Mouse (Mus musculus): ENCODE data around the gene Gemin7. TPM values are rescaled to one million over a fixed set of nuclear protein-coding genes. Genes with fewer than 3 reads are reported as not detected.
"Not testable (repeated sequence)": the region's sequence is repeated elsewhere in the genome, so short reads cannot be mapped to it uniquely, and the experiment has no call there.

The Gemin7 gene
- polyA plus RNA-seq, 1 experiment from 2014 or later = 71.1 TPM

DNA sequence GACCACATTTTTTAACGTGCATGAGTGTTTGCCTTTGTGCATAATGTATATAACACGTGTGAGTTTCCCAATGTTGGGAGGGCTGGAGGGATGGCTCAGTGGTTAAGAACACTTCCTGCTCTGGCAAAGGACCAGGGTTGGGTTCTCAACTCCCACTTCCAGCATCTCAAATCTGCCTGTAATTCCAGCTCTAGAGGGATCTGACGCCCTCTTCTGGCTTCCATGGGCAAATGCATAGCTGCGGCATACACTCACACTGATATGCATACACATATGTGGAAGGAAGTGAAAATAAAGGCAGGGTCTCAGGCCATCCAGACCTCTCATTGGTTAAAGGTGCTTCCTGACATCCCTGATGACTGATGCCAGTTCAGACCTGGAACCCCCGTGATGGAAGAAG is 29.9 kb upstream of the Gemin7 start:
- peaks cover 12% of the 10 kb centered on the region for H3K4me1 ChIP-seq (ENCODE audit: control insufficient read depth, low read depth, low read length)
- H3K9me3 ChIP-seq (replicated peaks; ENCODE audit: control insufficient read depth, low read length) = no peaks in the 10 kb centered on the region
- H3K4me3 ChIP-seq (ENCODE audit: low read depth, low read length) = no peak overlapping the region
- no peaks in the 10 kb centered on the region for H3K27me3 ChIP-seq (ENCODE audit: control insufficient read depth, insufficient read depth, low read depth, low read length)
- no peak overlapping the region for H3K9ac ChIP-seq (ENCODE audit: low read depth, low read length)
- no peaks in the 10 kb centered on the region for H3K36me3 ChIP-seq (ENCODE audit: control insufficient read depth, insufficient read depth)
- no peak overlapping the region for H3K4me2 ChIP-seq (ENCODE audit: low read depth, low read length)
- H3K27ac ChIP-seq (ENCODE audit: low read length) = no peak overlapping the region
- no peak for ATAC-seq (ENCODE audit: low read depth)
- WGBS (ENCODE audit: insufficient replicate concordance) = 77% methylated on average over 5 of the region's 5 CpGs

DNA sequence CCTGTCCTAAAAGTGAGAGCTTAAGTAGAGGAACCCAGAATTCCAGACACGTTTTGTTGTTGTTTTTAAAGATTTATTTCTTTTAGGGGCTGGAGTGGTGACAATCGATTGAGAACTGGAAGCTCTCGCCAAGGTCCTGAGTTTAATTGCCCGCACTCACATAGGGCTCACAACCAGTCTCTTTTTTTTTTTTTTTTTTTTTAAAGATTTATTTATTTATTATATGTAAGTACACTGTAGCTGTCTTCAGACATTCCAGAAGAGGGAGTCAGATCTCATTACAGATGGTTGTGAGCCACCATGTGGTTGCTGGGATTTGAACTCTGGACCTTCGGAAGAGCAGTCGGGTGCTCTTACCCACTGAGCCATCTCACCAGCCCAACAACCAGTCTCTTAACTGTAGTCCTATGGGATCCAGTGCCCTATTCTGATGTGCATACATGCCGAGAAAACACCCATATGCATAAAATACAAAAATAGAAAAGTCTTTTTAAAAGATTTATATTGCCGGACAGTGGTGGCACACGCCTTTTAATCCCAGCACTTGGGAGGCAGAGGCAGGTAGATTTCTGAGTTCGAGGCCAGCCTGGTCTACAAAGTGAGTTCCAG is 27.3 kb upstream of the Gemin7 start:
- not testable (repeated sequence) for H3K27ac ChIP-seq (ENCODE audit: low read length); H3K27me3 ChIP-seq (ENCODE audit: control insufficient read depth, insufficient read depth, low read depth, low read length); ATAC-seq (ENCODE audit: low read depth); H3K9me3 ChIP-seq (replicated peaks; ENCODE audit: control insufficient read depth, low read length); H3K36me3 ChIP-seq (ENCODE audit: control insufficient read depth, insufficient read depth); H3K9ac ChIP-seq (ENCODE audit: low read depth, low read length)
- Histone ChIP-seq H3K4me3 (ENCODE audit: low read depth, low read length) (peak overlapping the region; percentile 84), H3K4me2 (ENCODE audit: low read depth, low read length) (peak overlapping the region; percentile 80), H3K4me1 (ENCODE audit: control insufficient read depth, low read depth, low read length) (peaks cover 15% of the 10 kb centered on the region)
- 53% methylated on average over 10 of the region's 10 CpGs for WGBS (ENCODE audit: insufficient replicate concordance)

DNA sequence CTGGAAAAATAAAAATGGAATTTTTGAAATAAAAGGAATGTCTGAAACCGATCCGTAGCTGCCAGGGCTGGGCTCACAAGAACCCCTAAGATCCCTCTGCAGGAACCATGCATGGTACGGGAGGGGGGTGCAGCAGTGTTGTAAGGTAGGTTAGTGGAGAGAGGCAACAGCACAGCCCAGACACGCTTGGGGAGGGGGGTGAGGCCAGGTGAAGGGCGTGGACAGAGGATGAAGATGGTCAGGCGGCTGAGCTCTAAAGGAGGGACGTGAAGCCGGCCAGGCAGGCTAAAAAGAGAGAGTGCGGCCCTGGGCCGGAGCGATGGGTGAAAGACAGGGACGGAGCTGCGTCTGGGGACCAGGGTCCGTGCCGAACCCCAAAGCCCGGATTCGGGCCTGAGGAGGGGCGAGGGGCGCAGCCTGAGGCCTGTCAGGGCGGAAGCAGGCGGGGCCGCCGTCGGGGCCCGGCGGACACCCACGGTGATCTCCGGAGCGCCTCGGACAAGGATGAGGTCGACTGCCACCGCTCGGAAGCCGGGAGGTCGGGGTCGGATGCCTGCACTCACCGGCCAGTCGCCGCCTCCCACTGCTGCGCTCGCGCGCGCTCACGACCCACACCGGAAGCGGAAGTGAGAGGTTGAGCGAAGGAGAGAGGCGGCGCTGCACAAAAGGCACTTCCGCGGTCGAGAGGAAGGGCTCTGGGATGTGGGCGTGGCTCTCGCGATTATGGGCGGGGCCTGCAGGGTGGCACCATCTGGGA is 26.6 kb upstream of the Gemin7 start, which contains the start of gene Clasrp:
Gene Clasrp (minus strand): TSS at position 638 of the 757 bp plus-strand sequence.
- WGBS (ENCODE audit: insufficient replicate concordance) = 1% methylated on average over 51 of the region's 57 CpGs
- no peaks in the 10 kb centered on the region for H3K9me3 ChIP-seq (replicated peaks; ENCODE audit: control insufficient read depth, low read length)
- peak within 1 kb of the TSS; percentile 60 for H3K27ac ChIP-seq (ENCODE audit: low read length)
- H3K9ac ChIP-seq (ENCODE audit: low read depth, low read length) = peak within 1 kb of the TSS; percentile 90
- H3K27me3 ChIP-seq (ENCODE audit: control insufficient read depth, insufficient read depth, low read depth, low read length) = no peaks in the 10 kb centered on the region
- H3K4me1 ChIP-seq (ENCODE audit: control insufficient read depth, low read depth, low read length) = peaks cover 15% of the 10 kb centered on the region
- no peaks in the 10 kb centered on the region for H3K36me3 ChIP-seq (ENCODE audit: control insufficient read depth, insufficient read depth)
- peak within 1 kb of the TSS; percentile 84 for H3K4me3 ChIP-seq (ENCODE audit: low read depth, low read length)
- H3K4me2 ChIP-seq (ENCODE audit: low read depth, low read length) = peak within 1 kb of the TSS; percentile 80
- peak; percentile 93 for ATAC-seq (ENCODE audit: low read depth)

DNA sequence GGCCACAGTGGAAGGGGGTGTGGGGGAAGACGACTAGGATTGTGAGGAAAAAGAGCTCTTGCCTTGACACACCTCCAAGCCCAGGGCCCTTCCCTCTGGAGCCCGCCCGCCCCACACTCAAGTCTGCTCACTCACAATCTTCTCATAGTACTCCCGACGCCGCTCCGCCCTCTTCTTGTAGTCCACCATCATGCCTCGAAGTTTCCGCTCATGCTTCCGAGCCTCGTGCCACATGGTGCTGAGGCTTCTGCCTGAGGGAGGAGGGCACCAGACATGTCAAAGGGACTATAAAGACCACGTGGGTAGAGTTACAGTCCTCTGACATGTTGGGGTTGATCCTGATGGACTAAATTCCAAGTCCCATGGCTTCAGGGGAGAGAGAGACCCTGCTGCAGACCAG is 25.7 kb upstream of the Gemin7 start:
- no peaks in the 10 kb centered on the region for H3K36me3 ChIP-seq (ENCODE audit: control insufficient read depth, insufficient read depth)
- no peak overlapping the region for H3K27ac ChIP-seq (ENCODE audit: low read length)
- no peak overlapping the region; the same call in 1 of the 2 replicates for H3K4me3 ChIP-seq (ENCODE audit: low read depth, low read length)
- no peak overlapping the region for H3K9ac ChIP-seq (ENCODE audit: low read depth, low read length)
- H3K4me2 ChIP-seq (ENCODE audit: low read depth, low read length) = peak overlapping the region; percentile 80
- H3K9me3 ChIP-seq (replicated peaks; ENCODE audit: control insufficient read depth, low read length) = no peaks in the 10 kb centered on the region
- 74% methylated on average over 12 of the region's 12 CpGs for WGBS (ENCODE audit: insufficient replicate concordance)
- no peak for ATAC-seq (ENCODE audit: low read depth)
- no peaks in the 10 kb centered on the region for H3K27me3 ChIP-seq (ENCODE audit: control insufficient read depth, insufficient read depth, low read depth, low read length)
- peaks cover 15% of the 10 kb centered on the region for H3K4me1 ChIP-seq (ENCODE audit: control insufficient read depth, low read depth, low read length)

DNA sequence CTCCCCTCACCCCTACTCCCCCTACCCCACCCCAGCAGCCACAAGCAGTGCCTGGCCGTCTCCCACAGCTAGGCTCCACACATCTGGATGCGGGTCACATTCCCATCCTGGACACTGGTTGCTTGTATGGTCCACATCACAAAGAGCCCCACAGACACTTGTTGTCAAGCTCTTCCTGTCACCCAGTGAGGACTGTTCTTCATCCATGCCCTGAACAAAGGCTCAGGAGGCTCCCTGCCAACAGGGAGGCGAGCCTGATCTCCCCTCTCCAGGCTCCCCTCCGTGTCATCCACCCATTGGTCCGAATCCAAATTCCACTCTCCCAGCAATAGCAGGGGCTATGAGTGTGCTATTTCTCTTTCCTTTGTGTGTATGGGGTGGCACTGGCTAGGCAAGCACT is 23.2 kb upstream of the Gemin7 start:
- no peaks in the 10 kb centered on the region for H3K9me3 ChIP-seq (replicated peaks; ENCODE audit: control insufficient read depth, low read length)
- no peak overlapping the region for H3K27ac ChIP-seq (ENCODE audit: low read length)
- no peak for ATAC-seq (ENCODE audit: low read depth)
- peaks cover 15% of the 10 kb centered on the region for H3K4me1 ChIP-seq (ENCODE audit: control insufficient read depth, low read depth, low read length)
- WGBS (ENCODE audit: insufficient replicate concordance) = 65% methylated on average over 5 of the region's 5 CpGs
- no peak overlapping the region for H3K4me3 ChIP-seq (ENCODE audit: low read depth, low read length)
- H3K36me3 ChIP-seq (ENCODE audit: control insufficient read depth, insufficient read depth) = no peaks in the 10 kb centered on the region
- no peaks in the 10 kb centered on the region for H3K27me3 ChIP-seq (ENCODE audit: control insufficient read depth, insufficient read depth, low read depth, low read length)
- H3K4me2 ChIP-seq (ENCODE audit: low read depth, low read length) = no peak overlapping the region
- H3K9ac ChIP-seq (ENCODE audit: low read depth, low read length) = no peak overlapping the region

DNA sequence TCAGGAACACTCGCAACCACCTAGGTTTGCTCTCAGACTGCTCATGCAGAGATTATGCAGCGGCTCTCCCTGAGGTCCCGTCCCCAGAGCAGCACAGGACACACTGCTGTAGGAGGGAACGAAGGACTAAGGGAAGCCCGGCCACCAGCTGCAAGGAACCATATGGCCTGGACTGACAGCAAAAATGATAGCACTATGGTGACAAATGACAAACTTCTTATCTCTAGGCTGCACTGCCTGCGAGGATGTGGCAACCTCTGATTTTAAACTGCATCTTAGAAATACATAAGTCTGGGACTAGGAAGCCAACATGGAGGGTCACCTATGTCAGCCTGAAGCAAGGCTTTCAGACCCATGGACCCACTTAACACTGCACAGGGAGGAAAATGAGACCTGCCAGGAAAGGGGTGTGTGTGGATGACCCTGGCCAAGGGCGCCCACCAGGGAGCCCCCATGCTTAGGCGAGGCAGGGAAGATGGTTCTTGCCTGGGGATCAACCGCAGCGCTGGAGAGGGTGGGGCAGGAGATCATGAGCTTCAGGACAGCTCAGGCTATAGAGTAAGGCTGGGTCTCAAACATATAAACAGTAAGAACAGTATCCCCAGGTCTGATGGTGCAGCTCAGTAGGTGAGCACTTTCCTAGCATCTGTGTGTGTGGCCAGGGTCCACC is 15.8 kb upstream of the Gemin7 start:
- WGBS (ENCODE audit: insufficient replicate concordance) = 32% methylated on average over 10 of the region's 10 CpGs
- Histone ChIP-seq H3K4me1 (ENCODE audit: control insufficient read depth, low read depth, low read length) (peaks cover 17% of the 10 kb centered on the region), H3K9ac (ENCODE audit: low read depth, low read length) (no peak overlapping the region), H3K9me3 (replicated peaks; ENCODE audit: control insufficient read depth, low read length) (no peaks in the 10 kb centered on the region), H3K27ac (ENCODE audit: low read length) (no peak overlapping the region), H3K36me3 (ENCODE audit: control insufficient read depth, insufficient read depth) (peaks cover 7% of the 10 kb centered on the region), H3K4me2 (ENCODE audit: low read depth, low read length) (no peak overlapping the region), H3K27me3 (ENCODE audit: control insufficient read depth, insufficient read depth, low read depth, low read length) (no peaks in the 10 kb centered on the region), H3K4me3 (ENCODE audit: low read depth, low read length) (no peak overlapping the region)
- peak; percentile 71 for ATAC-seq (ENCODE audit: low read depth)

DNA sequence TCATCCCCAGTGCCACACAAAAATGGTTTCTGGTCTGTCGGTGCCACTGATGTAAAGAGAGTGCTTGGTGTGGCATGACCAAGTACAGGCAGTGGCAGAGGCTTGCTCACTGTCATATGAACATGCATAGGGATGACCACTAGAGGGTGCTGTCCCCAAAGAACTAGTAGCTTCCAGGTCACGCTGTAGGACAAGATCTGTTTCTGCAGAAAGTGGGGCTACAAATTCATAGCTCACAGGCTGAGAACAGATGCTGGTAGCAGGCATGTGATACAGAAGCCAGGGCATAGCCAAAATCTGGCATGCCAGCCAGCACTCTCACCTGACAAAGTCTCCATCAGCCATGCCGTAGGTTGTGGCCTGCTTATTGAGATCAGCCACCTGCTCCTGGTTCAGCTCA is 12.5 kb upstream of the Gemin7 start:
- no peaks in the 10 kb centered on the region for H3K27me3 ChIP-seq (ENCODE audit: control insufficient read depth, insufficient read depth, low read depth, low read length)
- H3K27ac ChIP-seq (ENCODE audit: low read length) = no peak overlapping the region
- H3K4me1 ChIP-seq (ENCODE audit: control insufficient read depth, low read depth, low read length) = peaks cover 17% of the 10 kb centered on the region
- WGBS (ENCODE audit: insufficient replicate concordance) = 52% methylated on average over 3 of the region's 3 CpGs
- H3K4me2 ChIP-seq (ENCODE audit: low read depth, low read length) = no peak overlapping the region
- no peak overlapping the region for H3K9ac ChIP-seq (ENCODE audit: low read depth, low read length)
- H3K9me3 ChIP-seq (replicated peaks; ENCODE audit: control insufficient read depth, low read length) = no peaks in the 10 kb centered on the region
- peaks cover 32% of the 10 kb centered on the region for H3K36me3 ChIP-seq (ENCODE audit: control insufficient read depth, insufficient read depth)
- no peak overlapping the region for H3K4me3 ChIP-seq (ENCODE audit: low read depth, low read length)
- peak; percentile 57 for ATAC-seq (ENCODE audit: low read depth)

DNA sequence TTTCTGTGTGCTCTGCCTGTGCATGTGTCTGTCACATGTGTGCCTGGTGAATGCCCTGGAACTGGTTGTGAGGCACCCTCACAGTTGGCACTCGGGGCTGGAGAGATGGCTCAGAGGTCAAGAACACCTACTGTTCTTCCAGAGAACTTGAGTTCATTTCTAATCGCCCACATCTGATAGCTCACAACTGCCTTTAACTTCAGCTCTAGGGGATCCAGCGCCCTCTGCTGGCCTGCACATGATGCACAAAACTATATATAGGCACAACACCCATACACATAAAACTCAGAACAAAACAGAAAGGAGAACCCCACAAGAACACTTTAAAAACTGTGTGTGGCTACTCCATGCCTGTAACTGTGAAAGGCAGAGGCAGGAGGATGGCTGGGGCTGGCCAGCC is 11.8 kb upstream of the Gemin7 start:
- Histone ChIP-seq H3K27ac (ENCODE audit: low read length) (no peak overlapping the region), H3K4me2 (ENCODE audit: low read depth, low read length) (no peak overlapping the region), H3K4me1 (ENCODE audit: control insufficient read depth, low read depth, low read length) (peaks cover 17% of the 10 kb centered on the region), H3K36me3 (ENCODE audit: control insufficient read depth, insufficient read depth) (peaks cover 38% of the 10 kb centered on the region), H3K9ac (ENCODE audit: low read depth, low read length) (no peak overlapping the region), H3K27me3 (ENCODE audit: control insufficient read depth, insufficient read depth, low read depth, low read length) (no peaks in the 10 kb centered on the region), H3K4me3 (ENCODE audit: low read depth, low read length) (no peak overlapping the region), H3K9me3 (replicated peaks; ENCODE audit: control insufficient read depth, low read length) (no peaks in the 10 kb centered on the region)
- 37% methylated on average over 3 of the region's 3 CpGs for WGBS (ENCODE audit: insufficient replicate concordance)
- ATAC-seq (ENCODE audit: low read depth) = no peak

DNA sequence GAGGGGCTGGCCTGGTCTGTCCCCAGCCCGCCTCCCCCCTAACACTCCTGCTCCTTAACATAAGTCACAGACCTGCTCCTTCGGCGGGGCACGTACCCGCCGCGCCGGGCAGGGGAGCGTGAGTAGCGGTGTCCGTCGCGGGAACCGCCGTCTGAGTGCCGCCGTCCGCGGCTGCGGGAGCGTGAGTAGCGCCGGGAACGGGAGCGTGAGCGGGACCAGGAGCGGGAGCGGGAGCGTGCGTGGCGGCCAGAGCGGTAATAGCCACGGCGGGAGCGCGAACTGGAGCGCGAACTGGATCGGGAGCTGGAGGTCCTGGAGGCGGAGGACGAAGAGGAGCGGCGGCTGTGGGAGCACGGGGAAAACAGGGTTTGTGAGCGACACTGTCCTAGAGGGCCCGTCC is 8.9 kb upstream of the Gemin7 start:
- no peaks in the 10 kb centered on the region for H3K27me3 ChIP-seq (ENCODE audit: control insufficient read depth, insufficient read depth, low read depth, low read length)
- WGBS (ENCODE audit: insufficient replicate concordance) = 91% methylated on average over 44 of the region's 46 CpGs
- peaks cover 46% of the 10 kb centered on the region for H3K36me3 ChIP-seq (ENCODE audit: control insufficient read depth, insufficient read depth)
- H3K4me3 ChIP-seq (ENCODE audit: low read depth, low read length) = no peak overlapping the region
- H3K9ac ChIP-seq (ENCODE audit: low read depth, low read length) = no peak overlapping the region
- H3K4me2 ChIP-seq (ENCODE audit: low read depth, low read length) = no peak overlapping the region
- no peak for ATAC-seq (ENCODE audit: low read depth)
- H3K27ac ChIP-seq (ENCODE audit: low read length) = no peak overlapping the region
- H3K4me1 ChIP-seq (ENCODE audit: control insufficient read depth, low read depth, low read length) = peaks cover 2% of the 10 kb centered on the region
- no peaks in the 10 kb centered on the region for H3K9me3 ChIP-seq (replicated peaks; ENCODE audit: control insufficient read depth, low read length)

All from liver, embryonic 16.5 days (tissue).